ENCODE assay signal across 9 mouse cellular contexts in the genomic region with DNA sequence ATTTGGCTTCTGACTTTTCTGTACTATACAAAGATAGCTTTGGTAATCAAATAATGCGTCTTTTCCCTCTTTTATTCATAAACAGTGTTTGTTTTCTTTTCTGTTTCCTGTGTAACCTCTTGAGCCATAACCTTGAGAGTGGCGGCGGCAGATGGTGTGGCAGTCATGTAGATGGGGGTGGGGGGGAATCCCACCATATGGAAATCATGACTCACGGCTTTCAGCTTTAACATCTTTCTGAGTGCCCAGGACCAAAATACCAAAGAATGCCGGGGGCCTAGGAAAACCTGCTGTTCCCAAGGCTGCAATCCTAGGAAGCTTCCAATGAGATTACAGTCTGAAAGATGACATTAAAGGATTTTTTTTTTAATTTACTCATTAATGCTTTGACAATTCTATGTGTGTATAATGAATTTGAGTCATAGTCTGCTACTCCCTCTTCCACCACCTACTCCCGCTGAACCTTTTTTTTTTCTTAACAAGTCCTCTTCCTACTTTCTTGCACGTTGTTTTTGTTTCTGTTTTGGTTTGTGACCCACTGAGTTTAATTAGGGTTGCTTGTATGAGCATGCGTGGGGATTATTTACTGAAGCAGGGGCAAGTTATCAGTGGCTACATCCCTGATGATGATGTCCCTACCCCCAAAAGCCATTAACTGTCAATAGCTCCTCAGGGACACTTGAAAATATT.
A peak's percentile ranks its signal among the peaks of the same experiment; 100 is the strongest.
DNase-seq lines count a peak whose midpoint lies in the region.
"Had no signal": no experiment of that assay in that cellular context is flagged by ENCODE, and none has a peak within 500 bp of the region (broad histone marks: within the 10 kb centered on the region; RNA-seq: fewer than 3 reads in every experiment).

No protein-coding gene starts in this region.

- DNase-seq in embryo, embryonic 10.5 days (ENCODE audit: low spot score) = peak; percentile 31
- DNase-seq in embryo, embryonic 9.5 days (ENCODE audit: extremely low spot score) = no peak
- peak; percentile 24 for DNase-seq in retina, postnatal 1 day
- no peak for DNase-seq in retina, embryonic 14.5 days (ENCODE audit: low spot score)
- DNase-seq in forelimb bud, embryonic 11.5 days (ENCODE audit: low read depth, low spot score) = peak; percentile 3
- DNase-seq in telencephalon, adult 2 months (ENCODE audit: low read depth, low spot score) = peak; percentile 16
- no peak for DNase-seq in adrenal gland, postnatal 25 days
- no peak for DNase-seq in kidney, postnatal 36 days
- DNase-seq: kidney, postnatal 4 days had no signal

Comparison
In these comparisons a context has a peak if more than half of its experiments do, and no peak if none do; other contexts are left out.
1. DNase-seq: peak in embryo, embryonic 10.5 days (single experiment), retina, postnatal 1 day (single experiment), forelimb bud, embryonic 11.5 days (single experiment) and telencephalon, adult 2 months (single experiment); none in embryo, embryonic 9.5 days (single experiment), retina, embryonic 14.5 days (single experiment), adrenal gland, postnatal 25 days (single experiment) and kidney, postnatal 36 days (0 of 2).